Mouse (Mus musculus) liver, embryonic 11.5 days (tissue): ENCODE measurements at regions not wholly inside any gene's neighbourhood (a gene's known extent, or its start where the extent isn't known, plus 50 kb on each side); places are given as distances from the start of the nearest gene placed in this dataset.
A peak's percentile ranks its signal among the peaks of the same experiment; 100 is the strongest.

Experiments used
- ATAC-seq: fragments of 200-750 bp; cut with Nextera tagmentation; replicated peaks from 2 replicates; pipeline ENCODE4 v1.8.0; 2017; ENCODE audit warnings: moderate number of reproducible peaks, mild to moderate bottlenecking, moderate TSS enrichment, moderate library complexity; ENCODE audit not compliant: low FRiP score
- DNase-seq: peaks from one replicate; pipeline ENCODE4 v3.0.0-alpha.2; 2017; ENCODE audit warnings: low spot score
- H3K27ac ChIP-seq: fragments of 300-500 bp; sonication (generic); 2 replicates; pipeline ENCODE4 v1.5.1; 2014; ENCODE audit warnings: mild to moderate bottlenecking, low read depth, low read length, control low read depth
- H3K27me3 ChIP-seq: fragments of 300-500 bp; sonication (generic); replicated peaks from 2 replicates; pipeline ENCODE4 v1.6.1; 2014; ENCODE audit warnings: low read length, mixed read lengths; ENCODE audit not compliant: control insufficient read depth, insufficient read depth
- H3K36me3 ChIP-seq: fragments of 300-500 bp; sonication (generic); 2 replicates; pipeline ENCODE4 v1.6.1; 2014; ENCODE audit warnings: mild to moderate bottlenecking, low read length, moderate library complexity, mixed read lengths; ENCODE audit not compliant: control insufficient read depth, insufficient read depth
- H3K4me1 ChIP-seq: fragments of 300-500 bp; sonication (generic); replicated peaks from 2 replicates; pipeline ENCODE4 v1.6.1; 2014; ENCODE audit warnings: low read length, mixed read lengths; ENCODE audit not compliant: control insufficient read depth, insufficient read depth
- H3K4me2 ChIP-seq: fragments of 300-500 bp; sonication (generic); 2 replicates; pipeline ENCODE4 v1.6.1; 2014; ENCODE audit warnings: mild to moderate bottlenecking, control low read depth, moderate library complexity
- H3K4me3 ChIP-seq: fragments of 300-500 bp; sonication (generic); 2 replicates; pipeline ENCODE4 v1.5.1; 2014; ENCODE audit warnings: low read depth, low read length, control low read depth
- H3K9ac ChIP-seq: fragments of 300-500 bp; sonication (generic); 2 replicates; pipeline ENCODE4 v1.6.1; 2014; ENCODE audit warnings: low read depth, low read length, control low read depth
- H3K9me3 ChIP-seq: fragments of 300-500 bp; sonication (generic); 2 replicates; pipeline ENCODE4 v1.6.1; 2016; ENCODE audit warnings: low read length, inconsistent platforms, mixed read lengths; ENCODE audit not compliant: control insufficient read depth
- WGBS: fragments of 180-500 bp; shearing (Covaris S2); extraction: QIAGEN DNeasy Blood & Tissue Kit; methylation state at CpG from one replicate; pipeline ENCODE4 v1.1.7; 2014; 5-methylcytosine and 5-hydroxymethylcytosine counted together

- H3K4me3 ChIP-seq = no peak overlapping the region
- no peaks in the 10 kb centered on the region for H3K27me3 ChIP-seq
- ATAC-seq (no peak), DNase-seq (no peak)
- no peaks in the 10 kb centered on the region for H3K4me1 ChIP-seq
- no peak overlapping the region for H3K4me2 ChIP-seq
- H3K9me3 ChIP-seq = no peaks in the 10 kb centered on the region
- H3K36me3 ChIP-seq = no peaks in the 10 kb centered on the region
- no peak overlapping the region for H3K9ac ChIP-seq
- H3K27ac ChIP-seq = no peak overlapping the region
Observed at GRCm38 (mm10) chr13:34446806-34447205, 101.8 kb upstream of the Slc22a23 start.

GRCm38 (mm10) chr13:34446327-34446726 is 101.3 kb upstream of the Slc22a23 start:
- no peak overlapping the region for H3K4me2 ChIP-seq
- no peaks in the 10 kb centered on the region for H3K4me1 ChIP-seq
- no peak overlapping the region for H3K27ac ChIP-seq
- no peak overlapping the region for H3K9ac ChIP-seq
- H3K4me3 ChIP-seq = no peak overlapping the region
- H3K36me3 ChIP-seq = no peaks in the 10 kb centered on the region
- ATAC-seq (no peak), DNase-seq (no peak)
- no peaks in the 10 kb centered on the region for H3K27me3 ChIP-seq
- no peaks in the 10 kb centered on the region for H3K9me3 ChIP-seq
- 74% methylated on average over 8 of the region's 8 CpGs for WGBS

- H3K4me3 ChIP-seq = no peak overlapping the region
- no peak overlapping the region for H3K4me2 ChIP-seq
- no peak overlapping the region for H3K27ac ChIP-seq
- no peak for ATAC-seq
- H3K27me3 ChIP-seq = no peaks in the 10 kb centered on the region
- H3K36me3 ChIP-seq = no peaks in the 10 kb centered on the region
- WGBS = 78% methylated on average over 1 of the region's 1 CpGs
- DNase-seq = no peak
- no peaks in the 10 kb centered on the region for H3K9me3 ChIP-seq
- H3K4me1 ChIP-seq = no peaks in the 10 kb centered on the region
- no peak overlapping the region for H3K9ac ChIP-seq
Observed at GRCm38 (mm10) chr13:34441347-34441746, 96.4 kb upstream of the Slc22a23 start.

- Histone ChIP-seq H3K27me3 (no peaks in the 10 kb centered on the region), H3K36me3 (no peaks in the 10 kb centered on the region), H3K4me3 (no peak overlapping the region), H3K9me3 (no peaks in the 10 kb centered on the region), H3K27ac (no peak overlapping the region), H3K9ac (no peak overlapping the region), H3K4me2 (no peak overlapping the region), H3K4me1 (0 out of 2 replicates have a peak, but pooled peaks cover 3% of the 10 kb centered on the region)
- DNase-seq = no peak
- ATAC-seq = no peak
- 48% methylated on average over 1 of the region's 1 CpGs for WGBS
Observed at GRCm38 (mm10) chr13:34427527-34427926, 82.5 kb upstream of the Slc22a23 start.

- 39% methylated on average over 3 of the region's 3 CpGs for WGBS
- Histone ChIP-seq H3K36me3 (no peaks in the 10 kb centered on the region), H3K9me3 (no peaks in the 10 kb centered on the region), H3K4me3 (no peak overlapping the region), H3K4me1 (0 out of 2 replicates have a peak, but pooled peaks cover 3% of the 10 kb centered on the region), H3K27me3 (no peaks in the 10 kb centered on the region), H3K4me2 (no peak overlapping the region), H3K27ac (no peak overlapping the region), H3K9ac (no peak overlapping the region)
- ATAC-seq (peak; percentile 39; the same call in 1 of the 2 replicates), DNase-seq (no peak)
Observed at GRCm38 (mm10) chr13:34424921-34425320, 79.9 kb upstream of the Slc22a23 start.

- WGBS = 76% methylated on average over 3 of the region's 3 CpGs
- Histone ChIP-seq H3K4me3 (no peak overlapping the region), H3K4me1 (0 out of 2 replicates have a peak, but pooled peaks cover 3% of the 10 kb centered on the region), H3K27ac (no peak overlapping the region), H3K4me2 (no peak overlapping the region), H3K36me3 (no peaks in the 10 kb centered on the region), H3K9me3 (no peaks in the 10 kb centered on the region), H3K27me3 (no peaks in the 10 kb centered on the region), H3K9ac (no peak overlapping the region)
- DNase-seq (no peak), ATAC-seq (no peak)
Observed at GRCm38 (mm10) chr13:34421644-34422043, 76.7 kb upstream of the Slc22a23 start.

GRCm38 (mm10) chr13:34420341-34421156 is 75.6 kb upstream of the Slc22a23 start:
- WGBS = 65% methylated on average over 8 of the region's 8 CpGs
- 0 out of 2 replicates have a peak, but pooled peaks cover 3% of the 10 kb centered on the region for H3K4me1 ChIP-seq
- no peaks in the 10 kb centered on the region for H3K36me3 ChIP-seq
- no peak for ATAC-seq
- no peak overlapping the region for H3K4me2 ChIP-seq
- no peak overlapping the region for H3K27ac ChIP-seq
- H3K9ac ChIP-seq = no peak overlapping the region
- H3K4me3 ChIP-seq = no peak overlapping the region
- no peaks in the 10 kb centered on the region for H3K9me3 ChIP-seq
- no peak for DNase-seq
- H3K27me3 ChIP-seq = no peaks in the 10 kb centered on the region

GRCm38 (mm10) chr13:34419061-34419460 is 74.1 kb upstream of the Slc22a23 start:
- no peaks in the 10 kb centered on the region for H3K9me3 ChIP-seq
- no peaks in the 10 kb centered on the region for H3K36me3 ChIP-seq
- H3K9ac ChIP-seq = no peak overlapping the region
- WGBS = 66% methylated on average over 3 of the region's 3 CpGs
- H3K4me3 ChIP-seq = no peak overlapping the region
- no peak overlapping the region for H3K4me2 ChIP-seq
- no peaks in the 10 kb centered on the region for H3K27me3 ChIP-seq
- DNase-seq (no peak), ATAC-seq (no peak)
- no peaks in the 10 kb centered on the region; the same call in 1 of the 2 replicates for H3K4me1 ChIP-seq
- H3K27ac ChIP-seq = no peak overlapping the region

- Histone ChIP-seq H3K27me3 (no peaks in the 10 kb centered on the region), H3K9ac (no peak overlapping the region), H3K4me2 (no peak overlapping the region), H3K4me3 (no peak overlapping the region), H3K27ac (no peak overlapping the region), H3K36me3 (no peaks in the 10 kb centered on the region), H3K4me1 (no peaks in the 10 kb centered on the region; the same call in 1 of the 2 replicates), H3K9me3 (no peaks in the 10 kb centered on the region)
- no peak for ATAC-seq
- 69% methylated on average over 2 of the region's 2 CpGs for WGBS
- DNase-seq = no peak
Observed at GRCm38 (mm10) chr13:34416603-34417002, 71.6 kb upstream of the Slc22a23 start.
